Mouse (Mus musculus) embryonic facial prominence, embryonic 13.5 days (tissue): Measurements from ENCODE around the gene Pam. TPM values are rescaled to one million over a fixed set of nuclear protein-coding genes. Genes with fewer than 3 reads are reported as not detected.

ENCODE experiments used
- ATAC-seq: fragments of 200-750 bp; cut with Nextera tagmentation; 2 replicates; pipeline ENCODE4 v1.8.0; 2017; ENCODE audit warnings: low read depth; ENCODE audit not compliant: insufficient number of reproducible peaks, insufficient read depth, low FRiP score, low TSS enrichment
- H3K27ac ChIP-seq: fragments of 300-500 bp; sonication (generic); 2 replicates; pipeline ENCODE4 v1.5.1; 2015; ENCODE audit warnings: moderate library complexity, mild to moderate bottlenecking, inconsistent platforms
- H3K27me3 ChIP-seq: fragments of 300-500 bp; sonication (generic); 2 replicates; pipeline ENCODE4 v1.6.1; 2015; ENCODE audit warnings: mild to moderate bottlenecking, inconsistent platforms
- H3K36me3 ChIP-seq: fragments of 300-500 bp; sonication (generic); 2 replicates; pipeline ENCODE4 v1.6.1; 2015; ENCODE audit warnings: mild to moderate bottlenecking, inconsistent platforms
- H3K4me1 ChIP-seq: fragments of 300-500 bp; sonication (generic); 2 replicates; pipeline ENCODE4 v1.6.1; 2015; ENCODE audit warnings: inconsistent platforms
- H3K4me2 ChIP-seq: fragments of 300-500 bp; sonication (generic); 2 replicates; pipeline ENCODE4 v1.6.1; 2015; ENCODE audit warnings: moderate library complexity, mild to moderate bottlenecking, inconsistent platforms
- H3K4me3 ChIP-seq: fragments of 300-500 bp; sonication (generic); 2 replicates; pipeline ENCODE4 v1.5.1; 2015; ENCODE audit warnings: mild to moderate bottlenecking, inconsistent platforms
- H3K9ac ChIP-seq: fragments of 300-500 bp; sonication (generic); 2 replicates; pipeline ENCODE4 v1.6.1; 2015; ENCODE audit warnings: mild to moderate bottlenecking, inconsistent platforms
- H3K9me3 ChIP-seq: fragments of 300-500 bp; sonication (generic); 2 replicates; pipeline ENCODE4 v1.6.1; 2016; ENCODE audit warnings: inconsistent platforms
- WGBS: fragments of 180-500 bp; shearing (Covaris S2); methylation state at CpG from one replicate; pipeline ENCODE4 v1.1.7; 2015; ENCODE audit warnings: mixed read lengths; 5-methylcytosine and 5-hydroxymethylcytosine counted together
- polyA plus RNA-seq: library from polyadenylated mRNA; unstranded; fragments of >200 nt; fragmentation: Nextera tagmentation; extraction: Ambion mirVana; gene quantifications from 2 replicates; pipeline ENCODE4 v1.2.1, GENCODE M21; 2015

The Pam gene
- polyA plus RNA-seq, 1 experiment from 2014 or later = 53.5 TPM

DNA sequence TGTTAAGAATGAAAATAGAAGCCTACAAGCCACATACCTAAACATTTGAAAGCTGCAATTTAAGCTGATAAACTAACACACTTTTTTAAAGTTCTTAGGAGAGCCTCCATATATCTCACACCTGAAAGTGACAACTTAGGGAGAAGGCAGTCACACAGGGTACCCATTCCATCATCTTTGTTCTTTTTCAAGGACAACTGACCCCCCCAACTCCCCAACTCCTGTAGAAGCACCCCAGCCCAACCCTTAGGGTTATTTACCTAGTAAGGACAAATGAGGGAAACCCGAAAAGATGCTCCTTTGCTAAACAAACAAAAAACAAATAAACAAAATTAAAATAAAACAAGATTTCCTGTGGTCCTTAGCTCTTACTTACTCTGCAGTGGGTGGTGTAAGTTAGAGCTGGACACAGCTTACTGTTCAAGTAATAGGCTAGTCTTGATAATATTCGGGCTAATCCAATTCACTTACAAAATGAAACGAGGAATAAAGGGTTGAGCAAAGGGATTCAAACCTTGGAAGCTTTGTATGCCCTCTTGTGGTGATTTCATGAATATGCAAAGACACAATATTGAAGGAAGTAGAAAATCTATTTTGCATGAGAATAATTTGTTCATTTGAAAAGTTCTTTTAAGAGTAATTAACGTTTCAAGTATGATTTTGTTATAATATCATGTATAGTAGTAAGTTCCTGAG, 293.1 kb downstream of the Pam start:
- Histone ChIP-seq H3K4me2 (no peak overlapping the region), H3K9me3 (no peaks in the 10 kb centered on the region), H3K36me3 (no peaks in the 10 kb centered on the region), H3K27me3 (no peaks in the 10 kb centered on the region), H3K4me3 (no peak overlapping the region), H3K4me1 (no peaks in the 10 kb centered on the region), H3K27ac (no peak overlapping the region), H3K9ac (no peak overlapping the region)
- 40% methylated on average over 4 of the region's 4 CpGs for WGBS
- no peak for ATAC-seq

DNA sequence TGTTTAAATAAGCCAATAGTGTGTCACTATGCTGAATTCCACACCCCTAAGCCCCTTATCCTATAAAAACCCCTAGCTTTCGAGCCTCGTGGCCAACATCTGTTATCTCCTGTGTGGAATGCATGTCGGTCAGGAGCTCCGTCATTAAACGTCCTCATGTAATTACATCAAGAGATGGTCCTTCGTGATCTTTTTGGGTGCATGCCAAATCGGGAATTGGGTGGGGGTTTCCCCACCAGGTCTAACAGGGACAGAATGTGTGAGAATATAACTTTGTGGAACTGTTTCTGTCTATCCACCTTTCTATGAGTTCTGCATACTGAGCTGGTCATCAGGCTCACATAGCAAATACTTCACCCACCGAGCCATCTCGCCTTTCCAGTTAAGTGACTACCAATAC, 299.5 kb downstream of the Pam start:
- WGBS = 81% methylated on average over 9 of the region's 9 CpGs
- Histone ChIP-seq H3K27ac (no peak overlapping the region), H3K27me3 (no peaks in the 10 kb centered on the region), H3K4me3 (no peak overlapping the region), H3K9me3 (no peaks in the 10 kb centered on the region), H3K9ac (no peak overlapping the region), H3K4me2 (no peak overlapping the region), H3K4me1 (no peaks in the 10 kb centered on the region), H3K36me3 (no peaks in the 10 kb centered on the region)
- no peak for ATAC-seq

DNA sequence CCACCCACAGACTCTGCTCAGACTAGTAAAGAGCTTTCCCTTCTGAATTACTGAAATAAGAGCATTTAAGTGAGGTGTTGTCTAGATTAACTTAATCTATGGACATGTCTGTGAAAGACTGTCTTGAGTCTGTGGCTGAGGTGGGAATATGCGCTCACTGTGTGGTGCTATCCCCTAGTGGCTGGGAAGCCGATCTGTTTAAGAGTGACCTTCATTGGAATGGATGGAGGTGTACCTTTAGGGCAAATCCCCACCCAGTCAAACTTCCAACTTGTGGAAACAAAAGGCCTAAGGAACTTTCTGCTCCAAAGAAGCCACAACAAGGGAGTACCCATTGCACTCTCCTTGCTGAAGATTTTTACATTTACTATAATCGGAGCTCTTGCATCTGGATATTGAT, 301.3 kb downstream of the Pam start:
- Histone ChIP-seq H3K27me3 (no peaks in the 10 kb centered on the region), H3K9ac (no peak overlapping the region), H3K4me2 (no peak overlapping the region), H3K27ac (no peak overlapping the region), H3K9me3 (no peaks in the 10 kb centered on the region), H3K4me1 (no peaks in the 10 kb centered on the region), H3K36me3 (no peaks in the 10 kb centered on the region), H3K4me3 (no peak overlapping the region)
- ATAC-seq = no peak
- 81% methylated on average over 3 of the region's 3 CpGs for WGBS

DNA sequence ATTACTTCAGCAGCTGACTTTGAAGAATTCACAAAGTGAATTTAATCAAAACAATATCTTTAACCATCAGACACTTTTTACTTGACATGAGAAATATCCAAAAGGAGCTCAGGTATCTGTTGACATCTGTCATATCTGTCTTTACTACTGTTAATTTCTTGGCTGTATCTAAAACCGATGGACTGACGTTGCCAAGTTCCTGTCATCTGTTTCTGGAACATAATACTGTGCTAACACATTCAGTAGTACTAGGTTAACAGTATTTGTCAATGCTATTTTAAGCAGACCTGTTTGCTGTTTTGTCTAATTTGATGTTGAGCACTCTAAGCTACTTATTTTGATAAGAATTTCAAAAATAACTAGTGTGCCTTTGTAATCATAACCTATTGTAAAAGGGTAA, 307.0 kb downstream of the Pam start:
- Histone ChIP-seq H3K9ac (no peak overlapping the region), H3K4me2 (no peak overlapping the region), H3K9me3 (no peaks in the 10 kb centered on the region), H3K4me3 (no peak overlapping the region), H3K36me3 (peaks cover 9% of the 10 kb centered on the region; the same call in 1 of the 2 replicates), H3K27me3 (no peaks in the 10 kb centered on the region), H3K27ac (no peak overlapping the region), H3K4me1 (no peaks in the 10 kb centered on the region)
- ATAC-seq = no peak
- WGBS = 84% methylated on average over 2 of the region's 2 CpGs

DNA sequence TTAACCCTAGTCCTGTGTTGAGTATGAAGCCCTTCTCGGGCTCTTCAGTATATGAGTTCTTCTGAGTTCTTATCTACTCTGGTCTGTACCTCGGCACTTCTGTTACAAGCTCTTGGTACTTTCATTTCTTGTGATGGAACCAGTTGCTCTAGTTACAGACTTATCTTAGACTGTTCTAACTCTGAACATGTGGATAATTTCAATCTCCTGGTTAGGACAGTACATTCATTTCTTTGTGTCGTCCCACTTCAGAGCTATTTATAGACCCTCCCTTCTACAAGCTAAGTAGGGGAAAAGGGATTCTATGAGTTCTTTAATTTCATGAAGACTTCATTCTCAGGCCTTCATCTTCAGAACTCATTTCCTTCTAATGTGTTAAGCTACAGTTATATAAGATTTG, 307.8 kb downstream of the Pam start:
- Histone ChIP-seq H3K36me3 (peaks cover 9% of the 10 kb centered on the region; the same call in 1 of the 2 replicates), H3K4me1 (no peaks in the 10 kb centered on the region), H3K4me2 (no peak overlapping the region), H3K27ac (no peak overlapping the region), H3K9ac (no peak overlapping the region), H3K4me3 (no peak overlapping the region), H3K27me3 (no peaks in the 10 kb centered on the region), H3K9me3 (no peaks in the 10 kb centered on the region)
- no peak for ATAC-seq
- WGBS = 85% methylated on average over 3 of the region's 3 CpGs

DNA sequence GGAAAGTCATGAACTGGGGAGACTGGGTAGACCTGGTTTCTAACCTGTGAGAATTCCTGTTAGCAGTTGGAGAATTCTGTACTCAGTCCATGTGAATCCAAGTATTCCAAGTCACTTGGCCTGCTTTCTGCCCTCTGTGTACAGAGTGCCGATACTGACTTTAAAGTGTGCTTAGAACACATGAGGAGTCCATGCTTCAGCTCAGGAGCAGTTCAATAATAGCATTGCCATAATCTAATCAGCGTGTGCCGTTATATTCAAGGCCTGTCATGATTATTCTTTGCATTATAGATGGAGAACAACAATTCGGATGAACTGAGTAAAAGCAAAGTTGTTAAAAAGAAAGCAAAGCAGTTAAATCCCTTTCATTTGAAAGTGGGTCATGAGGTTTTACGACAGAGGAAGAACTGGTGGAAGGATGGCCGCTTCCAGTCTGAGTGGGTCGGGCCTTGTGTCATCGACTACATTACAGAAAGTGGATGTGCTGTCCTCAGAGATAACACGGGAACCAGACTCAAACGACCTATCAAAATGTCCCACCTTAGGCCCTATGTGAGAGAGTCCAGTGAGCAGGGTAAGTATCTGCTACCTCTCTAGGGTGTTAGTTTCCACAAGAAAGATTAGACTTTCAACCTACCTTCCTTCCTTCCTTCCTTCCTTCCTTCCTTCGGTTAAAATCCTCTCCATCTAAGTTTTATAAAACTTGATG, 309.6 kb downstream of the Pam start:
- H3K27me3 ChIP-seq = no peaks in the 10 kb centered on the region
- no peak overlapping the region for H3K4me3 ChIP-seq
- no peak overlapping the region for H3K27ac ChIP-seq
- H3K9me3 ChIP-seq = no peaks in the 10 kb centered on the region
- H3K4me1 ChIP-seq = no peaks in the 10 kb centered on the region
- WGBS = 89% methylated on average over 11 of the region's 11 CpGs
- H3K9ac ChIP-seq = no peak overlapping the region
- H3K36me3 ChIP-seq = peaks cover 9% of the 10 kb centered on the region; the same call in 1 of the 2 replicates
- no peak for ATAC-seq
- H3K4me2 ChIP-seq = no peak overlapping the region

DNA sequence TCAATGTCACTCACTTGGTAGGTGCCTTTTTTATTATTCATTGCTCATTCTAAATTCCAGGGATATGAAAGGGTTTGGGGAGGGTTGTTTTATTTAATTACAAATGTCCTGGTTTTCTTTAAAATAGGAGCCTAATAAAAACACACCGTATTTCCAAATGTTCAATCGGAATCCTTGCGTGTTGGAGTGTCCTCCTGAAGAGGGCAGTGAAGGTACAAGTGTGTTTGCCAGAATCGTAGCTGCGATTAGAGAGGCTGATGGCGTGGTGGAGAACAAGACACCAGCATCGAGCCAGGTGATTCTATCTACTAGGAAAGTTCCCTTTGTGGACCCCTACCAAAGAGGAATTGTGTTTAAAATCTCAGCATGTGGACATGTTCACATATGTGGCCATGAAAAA, 310.5 kb downstream of the Pam start:
- H3K4me3 ChIP-seq = no peak overlapping the region
- H3K27me3 ChIP-seq = no peaks in the 10 kb centered on the region
- H3K4me2 ChIP-seq = no peak overlapping the region
- H3K36me3 ChIP-seq = peaks cover 9% of the 10 kb centered on the region; the same call in 1 of the 2 replicates
- no peak for ATAC-seq
- H3K9me3 ChIP-seq = no peaks in the 10 kb centered on the region
- H3K9ac ChIP-seq = no peak overlapping the region
- no peaks in the 10 kb centered on the region for H3K4me1 ChIP-seq
- 83% methylated on average over 7 of the region's 7 CpGs for WGBS
- H3K27ac ChIP-seq = no peak overlapping the region

DNA sequence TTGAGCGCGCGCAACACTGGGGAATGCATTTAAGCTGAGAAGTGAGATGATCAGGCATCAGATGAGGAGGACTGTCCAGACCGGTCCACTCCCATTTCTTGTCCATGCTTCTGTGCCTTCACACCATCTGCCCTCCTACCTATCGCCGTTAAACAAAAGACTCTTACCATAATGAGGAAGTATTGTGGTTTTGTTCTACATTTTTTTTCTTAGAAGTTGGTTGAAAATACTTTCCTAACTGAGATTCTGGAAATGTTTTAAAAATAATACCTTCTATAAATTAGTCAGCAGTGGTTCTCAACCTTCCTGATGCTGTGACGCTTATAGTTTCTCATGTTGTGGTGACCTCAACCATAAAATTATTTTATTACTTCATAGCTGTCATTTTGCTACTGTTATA, 313.8 kb downstream of the Pam start:
- H3K4me2 ChIP-seq = no peak overlapping the region
- no peaks in the 10 kb centered on the region for H3K9me3 ChIP-seq
- H3K9ac ChIP-seq = no peak overlapping the region
- no peak overlapping the region for H3K4me3 ChIP-seq
- no peaks in the 10 kb centered on the region for H3K4me1 ChIP-seq
- H3K36me3 ChIP-seq = peaks cover 9% of the 10 kb centered on the region; the same call in 1 of the 2 replicates
- no peak overlapping the region for H3K27ac ChIP-seq
- no peak for ATAC-seq
- H3K27me3 ChIP-seq = no peaks in the 10 kb centered on the region
- WGBS = 95% methylated on average over 7 of the region's 7 CpGs

DNA sequence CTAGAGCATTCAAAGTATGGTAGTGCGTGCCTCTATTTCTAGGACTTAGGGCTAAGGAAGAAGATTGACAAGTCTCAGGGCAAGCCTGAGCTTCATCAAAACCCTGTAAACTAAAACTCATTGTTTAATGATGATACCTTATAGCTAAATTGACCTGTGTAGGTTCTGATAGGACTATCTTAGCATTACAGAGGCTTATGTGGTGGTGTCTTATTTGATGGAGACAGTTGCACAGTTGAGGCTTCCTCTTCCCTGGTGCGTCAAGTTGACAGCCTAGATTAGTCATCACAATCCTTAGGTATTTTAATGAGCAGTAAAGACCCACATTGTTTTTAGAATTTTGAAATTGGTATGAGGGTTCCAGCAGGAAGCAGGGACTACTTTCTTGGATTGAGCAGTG, 321.5 kb downstream of the Pam start:
- Histone ChIP-seq H3K9me3 (no peaks in the 10 kb centered on the region), H3K9ac (no peak overlapping the region), H3K4me2 (no peak overlapping the region), H3K4me1 (peaks cover 3% of the 10 kb centered on the region; the same call in 1 of the 2 replicates), H3K27ac (no peak overlapping the region), H3K4me3 (no peak overlapping the region), H3K36me3 (no peaks in the 10 kb centered on the region), H3K27me3 (no peaks in the 10 kb centered on the region)
- ATAC-seq = no peak
- WGBS = 87% methylated on average over 2 of the region's 2 CpGs

DNA sequence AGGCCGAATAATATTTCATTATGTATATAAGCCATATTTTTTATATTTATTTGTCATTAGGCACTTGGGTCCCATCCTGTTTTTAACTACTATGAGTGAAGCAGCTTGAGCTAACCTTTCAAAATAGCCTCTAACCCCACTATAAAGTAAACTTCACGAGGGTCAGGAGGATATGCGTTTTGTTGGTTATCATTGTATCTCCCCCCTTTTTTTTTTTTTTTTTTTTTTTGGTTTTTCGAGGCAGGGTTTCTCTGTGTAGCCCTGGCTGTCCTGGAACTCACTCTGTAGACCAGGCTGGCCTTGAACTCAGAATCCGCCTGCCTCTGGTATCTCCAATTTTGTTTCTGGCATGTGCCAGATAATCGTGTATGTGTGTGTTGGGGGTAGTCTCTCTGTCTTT, 322.1 kb downstream of the Pam start:
- Histone ChIP-seq H3K36me3 (no peaks in the 10 kb centered on the region), H3K4me1 (peaks cover 6% of the 10 kb centered on the region), H3K9ac (no peak overlapping the region), H3K27ac (no peak overlapping the region), H3K4me3 (no peak overlapping the region), H3K27me3 (no peaks in the 10 kb centered on the region), H3K4me2 (no peak overlapping the region), H3K9me3 (no peaks in the 10 kb centered on the region)
- ATAC-seq = no peak
- 86% methylated on average over 6 of the region's 6 CpGs for WGBS

DNA sequence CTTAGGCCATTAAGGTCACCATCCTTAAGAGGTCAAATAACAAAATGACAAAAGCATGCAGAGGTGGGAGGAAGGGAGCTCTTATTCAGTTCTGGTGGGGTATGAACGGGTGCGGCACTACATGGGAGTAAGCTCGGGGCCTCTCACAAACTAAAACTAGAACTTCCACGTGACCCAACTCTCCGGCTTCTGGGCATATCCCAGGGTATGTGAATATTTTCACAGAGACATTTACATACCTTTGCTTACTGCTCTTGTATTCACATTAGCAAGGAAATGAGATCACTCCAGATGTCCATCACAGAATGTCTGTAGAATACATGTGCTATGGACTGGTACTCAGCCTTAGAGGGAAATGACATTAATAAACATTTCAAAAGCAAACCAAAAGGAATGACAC, 323.7 kb downstream of the Pam start:
- Histone ChIP-seq H3K4me1 (peaks cover 15% of the 10 kb centered on the region), H3K4me2 (no peak overlapping the region), H3K9me3 (no peaks in the 10 kb centered on the region), H3K4me3 (no peak overlapping the region), H3K27ac (no peak overlapping the region), H3K36me3 (no peaks in the 10 kb centered on the region), H3K9ac (no peak overlapping the region), H3K27me3 (no peaks in the 10 kb centered on the region)
- no peak for ATAC-seq
- 94% methylated on average over 5 of the region's 5 CpGs for WGBS

DNA sequence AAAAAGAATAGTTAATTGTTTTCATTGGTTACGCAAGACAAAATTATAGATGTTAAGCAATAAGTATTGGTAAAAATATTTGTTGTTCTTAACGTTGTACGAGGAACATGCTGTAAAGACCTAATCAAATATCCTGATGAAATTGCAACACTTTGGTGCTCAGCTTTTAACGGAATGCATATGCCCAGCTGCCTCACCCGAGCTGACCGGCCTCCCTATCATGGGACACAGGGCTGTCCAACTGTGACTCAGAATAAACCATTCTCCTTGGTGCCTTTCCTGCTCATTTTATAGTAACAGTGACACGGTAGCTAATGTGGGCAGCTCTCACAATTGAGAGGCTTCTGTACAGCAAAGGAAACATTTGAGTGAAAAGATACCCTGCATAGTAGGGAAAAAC, 324.3 kb downstream of the Pam start:
- Histone ChIP-seq H3K4me1 (peaks cover 15% of the 10 kb centered on the region), H3K27ac (no peak overlapping the region), H3K36me3 (no peaks in the 10 kb centered on the region), H3K4me3 (peak overlapping the region; percentile 82), H3K9me3 (no peaks in the 10 kb centered on the region), H3K9ac (no peak overlapping the region), H3K27me3 (no peaks in the 10 kb centered on the region), H3K4me2 (peak overlapping the region; percentile 64)
- no peak for ATAC-seq
- WGBS = 64% methylated on average over 7 of the region's 7 CpGs
